Mouse (Mus musculus) testis, postnatal 10 days (tissue): ENCODE measurements around the gene Aoc1.
A peak's percentile ranks its signal among the peaks of the same experiment; 100 is the strongest.

Source experiments
- DNase-seq: peaks from one replicate; pipeline ENCODE4 v3.0.0; 2021; ENCODE audit warnings: low spot score

The Aoc1 gene

DNA sequence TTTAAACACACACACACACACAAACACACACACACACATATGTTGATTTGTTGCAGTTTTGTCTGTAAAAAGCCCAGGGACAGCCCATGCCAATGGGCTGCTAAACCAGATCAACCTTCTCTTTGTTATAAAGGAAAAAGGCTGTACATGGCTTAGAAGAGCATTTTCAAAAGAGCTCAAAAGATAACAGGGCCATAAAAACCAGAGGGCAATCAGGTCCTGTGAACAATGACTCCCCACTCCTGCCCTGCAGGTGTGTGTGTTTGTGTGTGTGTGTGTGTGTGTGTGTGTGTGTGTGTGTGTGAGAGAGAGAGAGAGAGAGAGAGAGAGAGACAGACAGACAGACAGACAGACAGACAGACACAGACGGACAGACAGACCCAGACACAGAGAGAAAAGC lies 36.5 kb downstream of the Aoc1 start:
- peak; percentile 18 for DNase-seq

- peak; percentile 37 for DNase-seq
These were observed 39.3 kb downstream of the Aoc1 start for GRCm38 (mm10) chr6:48912033-48912432.

- peak; percentile 17 for DNase-seq
These were observed 40.9 kb downstream of the Aoc1 start for GRCm38 (mm10) chr6:48913587-48913986.

- no peak for DNase-seq
These were observed 56.9 kb downstream of the Aoc1 start, which contains the start of gene 1600015I10Rik for GRCm38 (mm10) chr6:48929595-48929994. Gene 1600015I10Rik, plus strand, starts transcription at chr6:48929895.

DNA sequence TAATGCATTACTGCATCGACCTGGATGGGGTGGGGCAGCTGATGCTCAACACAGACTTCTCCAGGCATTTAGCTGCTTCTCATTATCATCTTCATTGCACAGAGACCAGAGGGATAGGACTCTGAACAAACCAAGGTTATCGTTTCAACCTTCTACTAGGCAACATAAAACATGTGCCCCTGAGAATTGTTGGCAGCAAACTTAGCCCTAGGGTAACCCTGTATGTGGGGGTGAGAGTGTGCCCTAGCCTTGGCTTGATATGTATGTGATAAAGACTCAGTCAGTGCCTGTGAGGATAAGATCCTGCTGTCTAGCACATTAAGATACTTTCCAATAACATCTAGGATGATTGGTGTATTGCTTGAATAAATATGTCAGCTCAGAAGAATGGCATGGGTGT lies 76.9 kb downstream of the Aoc1 start:
- peak; percentile 25 for DNase-seq

DNA sequence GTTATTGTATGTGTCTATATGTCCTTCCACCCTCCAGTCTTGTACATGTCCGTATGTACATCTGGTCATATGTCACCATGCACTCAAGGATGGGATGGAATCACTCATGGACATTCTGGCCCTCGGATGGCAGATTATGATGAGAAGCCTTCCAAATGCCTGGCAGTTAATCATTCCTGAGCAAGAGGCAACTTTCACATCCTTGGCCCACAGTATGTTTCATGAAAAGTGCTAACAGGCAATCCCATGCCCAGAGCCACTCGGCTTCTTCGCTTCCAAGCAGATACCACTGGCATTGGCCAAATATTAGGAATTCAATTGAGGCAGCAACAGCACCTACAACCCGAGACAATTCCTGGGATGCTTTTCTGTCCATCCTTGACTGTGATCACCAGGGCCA lies 78.0 kb downstream of the Aoc1 start:
- peak; percentile 10 for DNase-seq

DNA sequence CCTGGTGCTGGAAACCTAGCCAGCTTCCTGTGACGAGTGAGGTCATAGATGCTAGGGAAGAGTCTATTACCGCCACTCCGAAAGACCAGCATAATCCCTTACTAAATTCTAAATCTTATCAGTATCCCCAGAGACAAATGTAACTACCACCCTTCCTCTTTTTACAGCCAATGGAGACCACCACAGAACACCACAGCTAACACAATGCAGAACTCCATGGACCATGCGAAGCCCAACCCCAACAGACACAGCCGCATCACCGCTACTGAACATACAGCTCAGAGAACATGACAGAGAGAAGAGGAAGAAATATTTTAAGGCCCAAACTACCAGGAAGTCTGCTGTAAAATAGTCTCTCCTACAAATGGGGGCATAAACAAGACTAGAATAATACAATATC lies 78.9 kb downstream of the Aoc1 start:
- DNase-seq = peak; percentile 16

DNA sequence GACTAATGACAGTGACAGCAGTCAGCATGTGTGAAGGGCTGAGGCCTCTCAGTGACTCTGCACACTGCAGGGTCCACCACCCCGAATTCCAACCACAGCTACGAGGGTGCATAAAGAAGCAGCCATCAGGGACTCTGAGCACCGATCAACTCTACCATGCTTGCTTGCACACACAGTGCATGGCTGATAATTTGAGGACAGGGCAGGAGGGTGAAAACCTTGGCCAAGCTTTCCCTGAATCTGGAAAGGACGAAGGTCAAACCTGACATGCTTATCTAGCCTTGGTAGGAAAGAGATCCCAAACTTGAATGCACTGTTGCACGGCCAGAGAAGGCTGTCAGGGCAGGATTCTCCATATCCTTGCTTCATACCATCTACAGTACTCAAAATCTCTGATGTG lies 80.5 kb downstream of the Aoc1 start:
- peak; percentile 29 for DNase-seq

- DNase-seq = peak; percentile 31
These were observed 81.5 kb downstream of the Aoc1 start for GRCm38 (mm10) chr6:48954211-48954610.

DNA sequence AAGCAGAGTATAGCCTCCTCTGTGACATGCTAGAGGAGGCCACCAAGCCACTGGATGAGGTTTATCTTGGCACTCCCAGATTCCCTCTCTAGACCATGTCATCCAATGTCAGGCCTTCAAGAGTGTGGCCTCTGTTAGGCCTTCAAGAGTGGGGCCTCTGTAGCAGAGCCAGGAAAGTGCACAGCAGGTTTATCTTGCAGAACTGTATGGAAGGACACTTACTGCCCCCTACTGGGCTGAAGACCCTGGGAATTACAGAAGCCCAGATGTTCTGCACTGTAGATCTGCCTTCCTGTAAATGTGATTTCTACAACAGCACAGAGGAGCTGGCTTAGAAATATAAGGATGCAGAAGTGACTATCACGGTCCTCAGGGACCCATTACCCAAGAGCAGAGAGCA lies 82.2 kb downstream of the Aoc1 start:
- DNase-seq = peak; percentile 77

DNA sequence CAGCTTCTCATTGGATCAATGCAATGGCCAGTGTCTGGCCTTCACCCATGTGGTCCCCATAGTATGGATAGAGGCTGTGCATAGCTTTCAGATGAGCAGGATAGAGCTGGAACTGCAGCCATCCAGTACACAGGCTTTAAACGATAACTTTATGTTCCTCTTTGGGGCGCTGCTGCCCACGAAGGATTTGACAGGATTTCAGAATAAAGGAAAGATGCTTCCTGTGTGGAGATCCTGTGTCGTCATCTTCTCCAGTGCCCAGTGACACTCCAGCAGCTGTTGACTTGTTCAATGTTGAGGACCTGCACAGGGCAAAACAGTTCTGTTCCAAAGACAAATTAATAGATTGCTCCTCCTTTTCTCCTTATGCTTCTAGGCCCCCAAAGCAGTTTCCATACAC lies 84.1 kb downstream of the Aoc1 start:
- peak; percentile 17 for DNase-seq

GRCm38 (mm10) chr6:48958053-48958452 lies 85.4 kb downstream of the Aoc1 start:
- DNase-seq = peak; percentile 44
